Mouse (Mus musculus) urinary bladder, postnatal 14 days (tissue): Measurements from ENCODE around the gene Aoc2.
"Not testable (repeated sequence)": the region's sequence is repeated elsewhere in the genome, so short reads cannot be mapped to it uniquely, and the experiment has no call there.

Experiments
- DNase-seq: peaks from one replicate; pipeline ENCODE4 v3.0.0; 2021; ENCODE audit warnings: low spot score

Aoc2 gene

DNA sequence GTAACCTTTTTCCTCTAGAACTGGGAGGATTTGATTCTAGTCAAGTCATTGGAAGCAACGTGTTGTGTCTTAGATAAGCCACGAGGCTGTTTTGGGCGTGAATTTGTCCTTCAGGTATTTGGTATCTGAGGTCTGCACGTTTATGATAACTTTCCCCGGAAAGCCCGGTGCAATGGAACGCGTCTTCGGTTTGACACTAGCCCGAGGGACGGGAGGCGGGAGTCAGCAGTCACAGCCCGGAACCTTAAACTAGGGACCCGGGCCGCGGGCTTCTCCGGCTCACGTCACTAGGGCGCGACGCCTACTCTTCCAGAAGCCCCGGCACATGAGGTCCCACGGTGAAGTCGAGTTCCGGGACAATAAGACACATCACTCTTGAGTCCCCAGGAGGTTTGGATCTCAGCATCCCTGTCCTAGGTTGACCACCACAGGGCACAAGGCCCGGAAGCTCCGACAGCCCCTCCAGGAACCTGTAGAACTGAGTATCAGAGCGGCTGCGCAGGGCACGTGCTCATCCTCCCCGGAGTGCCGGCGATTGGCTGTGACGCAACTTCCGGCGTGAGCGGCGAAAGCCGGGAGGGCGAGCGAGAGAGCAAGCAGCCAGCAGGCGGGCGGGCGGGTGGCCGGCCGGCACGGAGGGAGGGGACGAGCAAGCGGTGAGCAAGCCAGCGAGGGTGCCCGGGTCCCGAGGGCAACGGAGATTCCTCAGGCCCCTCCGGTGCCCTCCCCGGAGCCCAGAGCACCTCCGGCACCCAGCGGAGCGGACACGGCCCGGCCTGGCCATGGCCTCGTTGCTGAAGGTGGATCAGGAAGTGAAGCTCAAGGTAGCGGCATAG, 9.0 kb upstream of the Aoc2 start, which contains the start of gene Psme3:
TSS of gene Psme3 (plus strand) at position 549 of the 836 bp plus-strand sequence.
- DNase-seq, result peak; percentile 92

GRCm38 (mm10) chr11:101316501-101316917, 8.4 kb upstream of the Aoc2 start:
- no peak for DNase-seq

GRCm38 (mm10) chr11:101323609-101324008, 1.3 kb upstream of the Aoc2 start:
- DNase-seq, result peak; percentile 77

- DNase-seq, result not testable (repeated sequence)
Measured at GRCm38 (mm10) chr11:101325201-101325600, 338 bp downstream of the Aoc2 start.

GRCm38 (mm10) chr11:101326147-101326546, 1.3 kb downstream of the Aoc2 start:
- no peak for DNase-seq

- no peak for DNase-seq
Measured at GRCm38 (mm10) chr11:101327311-101327710, 2.4 kb downstream of the Aoc2 start.

DNA sequence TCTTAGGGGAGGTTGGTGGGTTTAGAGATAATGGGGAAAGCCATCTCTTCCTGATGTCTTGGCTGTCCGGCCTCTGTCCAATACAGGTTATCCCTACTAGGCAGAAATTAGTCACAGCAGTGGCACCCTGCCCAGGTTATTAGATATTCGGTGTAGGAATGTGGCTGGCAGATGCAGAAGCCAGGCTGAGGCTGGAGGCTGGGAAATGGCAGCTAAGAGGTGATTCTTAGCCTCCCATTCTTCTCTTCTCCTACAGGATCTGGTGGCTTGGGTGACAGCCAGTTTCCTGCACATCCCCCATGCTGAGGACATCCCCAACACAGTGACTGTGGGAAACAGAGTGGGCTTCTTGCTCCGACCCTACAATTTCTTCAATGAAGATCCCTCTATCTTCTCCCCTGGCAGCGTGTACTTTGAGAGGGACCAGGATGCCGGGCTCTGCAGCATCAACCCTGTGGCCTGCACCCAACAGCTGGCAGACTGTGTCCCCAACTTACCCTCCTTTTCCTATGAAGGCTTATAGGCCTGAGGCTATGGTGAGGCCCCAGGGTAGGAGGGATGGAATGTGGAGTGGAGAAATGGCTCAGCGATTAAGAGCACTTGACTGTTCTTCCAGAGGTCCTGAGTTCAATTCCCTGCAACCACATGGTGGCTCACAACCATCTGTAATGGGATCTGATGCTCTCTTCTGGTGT, 4.2 kb downstream of the Aoc2 start:
- DNase-seq, result peak; percentile 65

GRCm38 (mm10) chr11:101330371-101330924, 5.6 kb downstream of the Aoc2 start, which contains the start of gene Aoc3:
Gene Aoc3, plus strand, starts transcription at chr11:101330605.
- peak; percentile 38 for DNase-seq

- DNase-seq, result not testable (repeated sequence)
Measured at GRCm38 (mm10) chr11:101330961-101331360, 6.1 kb downstream of the Aoc2 start.

DNA sequence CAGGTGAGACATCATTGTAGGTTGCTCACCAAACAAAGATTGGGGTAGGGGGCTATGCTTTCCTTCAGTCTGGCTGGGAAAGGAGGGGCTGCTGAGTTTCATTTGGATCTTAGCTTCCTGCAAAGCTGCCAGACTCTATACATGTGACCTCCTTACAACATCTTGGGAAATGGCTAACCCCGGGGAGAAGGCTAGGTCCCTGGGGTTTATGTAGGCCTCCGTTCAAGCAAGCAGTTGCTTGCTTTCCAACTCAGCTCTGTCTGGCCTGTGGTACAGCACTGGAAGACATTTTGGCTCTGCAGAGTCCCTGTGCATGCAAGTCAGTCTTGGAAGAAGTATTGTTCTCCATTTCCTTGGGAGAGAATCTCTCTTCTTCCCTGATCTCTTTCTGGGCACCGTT, 7.7 kb downstream of the Aoc2 start:
- DNase-seq, result no peak

DNA sequence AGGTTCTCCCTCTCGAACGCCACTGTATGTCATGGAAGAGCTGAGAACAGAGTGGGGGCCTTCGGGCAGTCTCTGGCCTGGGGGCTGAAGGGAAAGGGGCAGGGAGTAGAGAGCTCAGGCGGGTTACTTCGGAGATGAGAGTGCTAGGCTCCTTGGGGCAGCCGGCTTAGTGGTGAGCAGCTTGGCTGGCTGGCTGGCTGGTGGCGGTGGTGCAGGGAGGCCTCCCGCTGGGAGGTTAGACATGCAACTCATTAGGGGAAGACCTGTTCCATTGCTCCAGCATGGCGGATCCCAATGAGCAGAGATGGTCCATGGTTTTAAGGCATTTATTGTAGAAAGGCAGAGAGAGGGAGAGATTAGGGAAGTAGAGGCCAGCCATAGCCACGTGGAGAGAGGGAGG, 9.2 kb downstream of the Aoc2 start:
- no peak for DNase-seq

GRCm38 (mm10) chr11:101334516-101334915, 9.7 kb downstream of the Aoc2 start:
- no peak for DNase-seq

DNA sequence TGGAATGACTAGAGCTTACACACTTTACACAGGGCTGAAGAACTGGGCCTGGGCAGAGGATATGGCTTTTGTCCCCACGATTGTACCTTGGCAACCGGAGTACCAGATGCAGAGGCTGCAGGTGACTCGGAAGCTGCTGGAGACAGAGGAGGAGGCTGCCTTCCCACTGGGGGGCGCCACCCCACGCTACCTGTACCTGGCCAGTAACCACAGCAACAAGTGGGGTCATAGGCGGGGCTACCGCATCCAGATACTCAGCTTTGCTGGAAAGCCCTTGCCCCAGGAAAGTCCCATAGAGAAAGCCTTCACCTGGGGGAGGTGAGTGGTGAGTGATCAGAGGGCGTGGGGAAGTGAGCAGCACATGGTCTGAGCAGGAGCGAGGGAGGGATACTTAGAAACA, 10.8 kb downstream of the Aoc2 start:
- DNase-seq, result no peak

GRCm38 (mm10) chr11:101338123-101338760, 13.4 kb downstream of the Aoc2 start:
- no peak for DNase-seq

DNA sequence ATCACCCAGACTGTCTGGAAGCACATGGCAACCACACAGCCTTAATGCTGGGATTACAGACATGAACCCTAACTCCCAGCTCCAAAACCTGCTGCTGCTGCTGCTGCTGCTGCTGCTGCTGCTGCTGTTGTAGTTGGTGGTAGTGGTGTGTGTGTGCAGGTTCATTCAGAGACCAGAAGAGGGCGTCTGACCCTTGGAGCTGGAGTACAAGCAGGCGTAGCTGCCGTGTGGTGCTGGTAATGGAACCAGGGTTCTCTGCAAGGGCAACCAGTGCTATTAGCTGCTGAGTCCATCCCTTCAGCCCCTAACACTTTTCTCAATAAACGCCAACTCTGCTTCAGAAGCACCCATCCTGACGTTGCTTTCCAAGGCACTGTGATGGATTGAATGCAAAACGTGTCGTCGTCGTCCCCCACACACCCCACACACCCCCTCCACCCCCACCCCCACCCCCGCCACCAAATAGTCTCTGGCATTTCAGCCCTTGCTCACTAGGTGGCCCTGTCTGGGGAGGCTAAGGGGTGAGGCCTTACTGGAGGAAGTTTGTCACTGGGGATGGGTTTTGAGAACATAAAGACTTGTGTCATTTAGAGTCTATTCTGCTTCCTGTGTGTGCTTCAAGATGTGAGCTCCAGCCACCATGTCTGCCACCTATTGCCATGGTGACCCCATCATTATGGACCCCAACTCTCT, 22.4 kb downstream of the Aoc2 start:
- no peak for DNase-seq

DNA sequence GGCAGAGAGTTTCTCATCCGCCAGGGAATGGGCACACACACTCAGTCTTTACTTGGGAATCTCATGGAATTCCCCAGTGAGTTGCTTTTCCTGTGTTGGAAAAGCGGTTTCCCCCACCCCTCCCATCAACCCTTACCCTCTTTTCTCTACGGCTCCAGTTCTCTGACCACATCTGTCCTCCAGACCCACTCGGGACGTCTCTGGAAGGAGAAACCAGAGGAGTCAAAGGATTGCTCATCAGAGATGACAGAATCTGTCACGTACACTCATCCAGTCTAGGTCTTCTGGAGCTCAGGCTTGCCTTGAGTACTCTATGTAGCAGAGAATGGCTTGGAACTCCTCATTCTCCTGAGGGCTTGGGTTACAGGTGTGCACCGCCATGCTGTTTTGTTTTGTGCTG, 23.9 kb downstream of the Aoc2 start:
- DNase-seq, result no peak

DNA sequence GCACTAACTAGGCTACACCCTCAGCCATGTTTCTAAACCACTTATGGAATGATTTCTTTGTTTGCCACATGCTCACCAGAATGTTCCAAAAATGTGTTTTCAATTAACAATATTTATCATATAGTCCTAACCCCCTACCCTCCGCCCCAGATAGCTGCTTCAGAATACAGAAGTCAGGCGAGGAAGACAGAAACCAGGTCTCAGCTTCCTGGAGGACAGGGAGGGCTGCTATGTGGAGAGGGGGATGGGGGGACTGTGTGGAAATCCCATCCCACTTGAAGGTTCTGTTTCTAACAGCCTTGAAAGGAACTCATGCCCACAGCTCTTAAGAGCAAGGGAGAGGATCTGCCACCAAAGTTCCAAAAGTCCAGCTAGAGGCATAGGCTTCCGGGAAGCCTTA, 24.4 kb downstream of the Aoc2 start:
- no peak for DNase-seq

DNA sequence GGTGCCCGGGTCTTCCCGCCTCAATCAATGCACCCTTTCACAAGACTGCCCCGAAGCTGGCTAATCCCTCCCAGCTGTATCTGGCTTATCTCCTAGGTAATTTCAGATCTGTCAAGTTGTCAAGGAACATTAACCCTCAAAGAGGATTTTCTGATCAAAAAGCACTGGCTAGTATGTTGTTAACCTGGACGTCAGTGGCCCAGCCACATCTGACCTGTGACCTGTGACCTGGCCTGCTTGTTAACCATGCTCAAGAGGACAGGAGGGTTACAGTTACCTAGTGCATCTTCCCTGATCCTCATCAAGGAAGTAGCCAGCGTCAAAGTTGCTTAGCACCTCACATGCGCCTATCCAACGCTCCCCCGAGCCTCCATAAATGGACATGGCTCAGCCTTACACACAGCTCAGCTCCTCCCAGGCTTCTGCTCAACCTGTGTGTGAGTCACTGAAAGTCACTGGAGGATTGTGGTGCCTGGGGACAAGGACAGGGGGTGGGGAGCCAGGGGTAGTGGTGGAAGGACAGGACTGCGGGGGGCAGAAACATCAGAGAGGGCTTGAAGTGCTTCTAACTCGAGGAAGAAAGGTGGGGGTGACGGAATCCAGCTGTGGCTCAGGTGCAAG, 26.3 kb downstream of the Aoc2 start:
- no peak for DNase-seq

GRCm38 (mm10) chr11:101351721-101352111, 26.9 kb downstream of the Aoc2 start:
- DNase-seq, result no peak

GRCm38 (mm10) chr11:101353436-101353835, 28.6 kb downstream of the Aoc2 start:
- no peak for DNase-seq

GRCm38 (mm10) chr11:101354438-101355010, 29.7 kb downstream of the Aoc2 start:
- no peak for DNase-seq
